In the genomic region with DNA sequence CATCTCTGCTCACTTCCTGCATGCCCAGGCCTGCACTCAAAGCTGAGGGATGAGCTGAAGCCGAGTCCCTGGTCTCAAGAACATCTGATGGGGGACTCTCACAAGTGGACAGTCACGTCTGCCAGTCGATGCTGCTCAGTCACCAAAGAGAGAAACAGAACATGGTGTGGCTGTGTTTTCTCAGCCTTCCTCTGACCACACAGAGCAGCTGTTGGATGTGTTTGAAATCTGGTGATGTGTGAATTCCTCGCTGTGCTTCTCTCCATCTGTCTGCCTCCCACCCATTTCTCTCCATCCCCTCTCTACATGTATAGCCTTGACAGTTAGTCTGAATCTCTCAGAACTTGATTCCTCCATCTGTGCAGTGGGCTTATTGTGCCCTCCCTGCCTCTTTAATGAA, we compare ENCODE assay signal across 21 mouse cellular contexts.
DNase-seq lines count a peak whose midpoint lies in the region; ATAC-seq and TF ChIP-seq lines count a peak whose summit lies in the region.
"Had no signal": no experiment of that assay in that cellular context is flagged by ENCODE, and none has a peak within 500 bp of the region (broad histone marks: within the 10 kb centered on the region; RNA-seq: fewer than 3 reads in every experiment).

No protein-coding gene starts in this region.

- no peak for DNase-seq in heart, adult 18-20 months
- peak; percentile 55 for DNase-seq in lung, embryonic 14.5 days
- no peak for DNase-seq in lung, postnatal 4 days
- DNase-seq in embryonic facial prominence, embryonic 10.5 days (ENCODE audit: low spot score), result no peak
- DNase-seq in left cerebral cortex, postnatal 25 days (ENCODE audit: low spot score in 2 of 2), result peak; percentile 59 to 88
- no peak for DNase-seq in spleen, adult 18-20 months
- no peak for DNase-seq in gastrocnemius, adult 2 months
- DNase-seq: B cell, adult 2 months; cerebellum, postnatal 10 days; embryo, embryonic 11 days; heart, postnatal 14 days; liver; lung, adult 2 months; retina, postnatal 1 day; thymus, adult 2 months had no signal

- no peak overlapping the region for H3K9ac ChIP-seq in heart, embryonic 16.5 days (ENCODE audit: low read length)
- no peak overlapping the region for H3K9ac ChIP-seq in lung, embryonic 14.5 days
- H3K9ac ChIP-seq: kidney, embryonic 15.5 days; neural tube, embryonic 15.5 days had no signal

- H3K27me3 ChIP-seq in heart, embryonic 16.5 days (ENCODE audit: control insufficient read depth, insufficient read depth, low read length), result no peaks in the 10 kb centered on the region
- H3K27me3 ChIP-seq in lung, embryonic 14.5 days (ENCODE audit: insufficient read depth, low read length), result no peaks in the 10 kb centered on the region
- no peaks in the 10 kb centered on the region for H3K27me3 ChIP-seq in embryonic facial prominence, embryonic 10.5 days (replicated peaks; ENCODE audit: low read depth, poor library complexity, severe bottlenecking)
- H3K27me3 ChIP-seq: kidney, embryonic 15.5 days; neural tube, embryonic 15.5 days; Patski had no signal

- H3K36me3 ChIP-seq in heart, embryonic 16.5 days (ENCODE audit: control insufficient read depth, insufficient read depth), result no peaks in the 10 kb centered on the region
- no peaks in the 10 kb centered on the region for H3K36me3 ChIP-seq in lung, embryonic 14.5 days (ENCODE audit: insufficient read depth)
- no peaks in the 10 kb centered on the region for H3K36me3 ChIP-seq in embryonic facial prominence, embryonic 10.5 days (replicated peaks)
- H3K36me3 ChIP-seq: kidney, embryonic 15.5 days; neural tube, embryonic 15.5 days had no signal

- no peak overlapping the region for H3K4me3 ChIP-seq in heart, embryonic 16.5 days (ENCODE audit: low read length)
- no peak overlapping the region for H3K4me3 ChIP-seq in lung, embryonic 14.5 days (ENCODE audit: low read depth, low read length)
- H3K4me3 ChIP-seq in embryonic facial prominence, embryonic 10.5 days, result no peak overlapping the region
- no peak overlapping the region for H3K4me3 ChIP-seq in gastrocnemius, adult 2 months
- H3K4me3 ChIP-seq: kidney, embryonic 15.5 days; layer of hippocampus, adult 2 months; neural tube, embryonic 15.5 days had no signal

- no peaks in the 10 kb centered on the region for H3K9me3 ChIP-seq in heart, embryonic 16.5 days (replicated peaks; ENCODE audit: control insufficient read depth, low read length)
- no peaks in the 10 kb centered on the region for H3K9me3 ChIP-seq in lung, embryonic 14.5 days (ENCODE audit: low read depth, low read length)
- no peaks in the 10 kb centered on the region for H3K9me3 ChIP-seq in embryonic facial prominence, embryonic 10.5 days
- H3K9me3 ChIP-seq: kidney, embryonic 15.5 days; neural tube, embryonic 15.5 days had no signal

- peak overlapping the region; percentile 34; the same call in 1 of the 2 replicates for H3K27ac ChIP-seq in heart, embryonic 16.5 days (ENCODE audit: low read length)
- H3K27ac ChIP-seq in lung, embryonic 14.5 days (ENCODE audit: low read depth), result 0 out of 2 replicates have a peak overlapping the region, but pooled peaks have one; percentile 27
- H3K27ac ChIP-seq in embryonic facial prominence, embryonic 10.5 days (replicated peaks), result 0 out of 2 replicates have a peak overlapping the region, but pooled peaks have one; percentile 1
- no peak overlapping the region for H3K27ac ChIP-seq in gastrocnemius, adult 2 months
- H3K27ac ChIP-seq: hindbrain, postnatal 0 days; kidney, embryonic 15.5 days; layer of hippocampus, adult 2 months; neural tube, embryonic 15.5 days had no signal

- intact Hi-C loops in left cerebral cortex, postnatal 25 days (cut with DNase I), result loop anchor here (1.0 to 5.0 kb wide), 2 partner anchors 60 to 86 kb away; no protein-coding TSS in a partner anchor
- intact Hi-C loops in gastrocnemius, adult 2 months (cut with DNase I), result no loop called here

- TF ChIP-seq CTCF in lung, embryonic 14.5 days (IDR thresholded peaks at IDR 0.05; ENCODE audit: low read depth), result no peak
- TF ChIP-seq CTCF in gastrocnemius, adult 2 months (IDR thresholded peaks at IDR 0.05), result no peak

- ATAC-seq in heart, embryonic 16.5 days (replicated peaks; ENCODE audit: extremely low read depth, insufficient read depth, low FRiP score), result no peak
- no peak for ATAC-seq in lung, embryonic 14.5 days (ENCODE audit: insufficient read depth)
- ATAC-seq: hindbrain, postnatal 0 days; Patski had no signal

- H3K4me1 ChIP-seq in heart, embryonic 16.5 days (ENCODE audit: control insufficient read depth, insufficient read depth, low read length), result peaks cover 19% of the 10 kb centered on the region
- H3K4me1 ChIP-seq in lung, embryonic 14.5 days (ENCODE audit: insufficient read depth), result 0 out of 2 replicates have a peak, but pooled peaks cover 3% of the 10 kb centered on the region
- H3K4me1 ChIP-seq in embryonic facial prominence, embryonic 10.5 days, result peaks cover 29% of the 10 kb centered on the region

- WGBS in heart, embryonic 16.5 days, result 33% methylated on average over 4 of the region's 4 CpGs
- WGBS in lung, embryonic 14.5 days, result 40% methylated on average over 4 of the region's 4 CpGs
- 71% methylated on average over 4 of the region's 4 CpGs for WGBS in embryonic facial prominence, embryonic 10.5 days

- H3K4me2 ChIP-seq in heart, embryonic 16.5 days (ENCODE audit: low read depth, low read length), result no peak overlapping the region
- no peak overlapping the region for H3K4me2 ChIP-seq in lung, embryonic 14.5 days
- H3K4me2 ChIP-seq: kidney, embryonic 15.5 days; neural tube, embryonic 15.5 days had no signal

Comparison
In these comparisons a context has a peak if more than half of its experiments do, and no peak if none do; other contexts are left out.
1. DNase-seq: peak in lung, embryonic 14.5 days (single experiment) and left cerebral cortex, postnatal 25 days (2 of 2); none in heart, adult 18-20 months (0 of 2), lung, postnatal 4 days (0 of 2), embryonic facial prominence, embryonic 10.5 days (single experiment), spleen, adult 18-20 months (0 of 2) and gastrocnemius, adult 2 months (single experiment).